Mouse (Mus musculus) adrenal gland (tissue): ENCODE data around the gene Emc8.

Source experiments
- intact Hi-C: fragments of 180-260 bp; cut with DNase I; formaldehyde crosslinking; loops from one replicate; pipeline ENCODE4 v1.15.1; 2025

Emc8 gene

DNA sequence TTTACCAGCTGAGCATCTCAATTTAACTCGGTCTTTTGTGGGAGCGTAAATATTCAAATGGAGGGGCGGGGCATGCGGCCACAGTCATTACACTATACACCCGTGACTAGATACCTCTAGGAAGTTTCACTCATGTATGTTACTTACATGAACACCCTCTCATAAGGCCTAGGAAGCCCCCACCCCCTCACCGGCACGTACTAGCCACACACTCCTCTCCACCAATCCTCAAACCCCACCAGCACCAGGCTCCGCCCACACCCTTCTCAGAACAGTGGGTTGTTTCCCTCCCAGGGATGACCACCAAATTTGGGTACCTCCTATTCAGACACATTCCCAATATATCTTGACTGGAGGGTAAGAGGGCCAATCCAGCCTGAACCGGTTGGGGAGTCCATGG, 60.9 kb downstream of the Emc8 start:
- intact Hi-C loops, result no loop called here
